ENCODE assay signal across 11 mouse cellular contexts in genomic region chr10:116890587-116890986, GRCm38 (mm10). TPM values are rescaled to one million over a fixed set of nuclear protein-coding genes. Genes with fewer than 3 reads are reported as not detected.
DNase-seq lines count a peak whose midpoint lies in the region; ATAC-seq and TF ChIP-seq lines count a peak whose summit lies in the region.
"Had no signal": no experiment of that assay in that cellular context is flagged by ENCODE, and none has a peak within 500 bp of the region (broad histone marks: within the 10 kb centered on the region; RNA-seq: fewer than 3 reads in every experiment).

No protein-coding gene starts in this region.

- 48% methylated on average over 5 of the region's 5 CpGs for WGBS in stomach, embryonic 15.5 days
- 49% methylated on average over 5 of the region's 5 CpGs for WGBS in stomach, postnatal 0 days
- WGBS in limb, embryonic 10.5 days: 59% methylated on average over 5 of the region's 5 CpGs
- 56% methylated on average over 5 of the region's 5 CpGs for WGBS in heart, embryonic 10.5 days

- ATAC-seq in stomach, embryonic 15.5 days (ENCODE audit: insufficient read depth, low FRiP score, low read depth): peak; percentile 43; the same call in 1 of the 2 replicates
- no peak for ATAC-seq in stomach, postnatal 0 days (ENCODE audit: low FRiP score, low TSS enrichment)
- ATAC-seq: intestine, embryonic 16.5 days had no signal

- no peak for TF ChIP-seq EP300 in stomach, postnatal 0 days (optimal IDR thresholded peaks at IDR 0.05)

- no peak for TF ChIP-seq CTCF in stomach, postnatal 0 days (IDR thresholded peaks at IDR 0.05; ENCODE audit: low read depth)

- no peak overlapping the region for H3K9ac ChIP-seq in stomach, embryonic 15.5 days
- no peak overlapping the region for H3K9ac ChIP-seq in stomach, postnatal 0 days (ENCODE audit: low read length)

- H3K4me2 ChIP-seq in stomach, embryonic 15.5 days: no peak overlapping the region
- H3K4me2 ChIP-seq in stomach, postnatal 0 days (replicated peaks; ENCODE audit: low read depth): no peak overlapping the region

- no peaks in the 10 kb centered on the region for H3K27me3 ChIP-seq in stomach, embryonic 15.5 days (replicated peaks)
- H3K27me3 ChIP-seq in stomach, postnatal 0 days (ENCODE audit: control insufficient read depth, insufficient read depth, low read length): no peaks in the 10 kb centered on the region
- no peaks in the 10 kb centered on the region for H3K27me3 ChIP-seq in limb, embryonic 10.5 days (ENCODE audit: low read depth, poor library complexity, severe bottlenecking)
- no peaks in the 10 kb centered on the region for H3K27me3 ChIP-seq in heart, embryonic 10.5 days (ENCODE audit: insufficient read depth, poor library complexity, severe bottlenecking)

- no peaks in the 10 kb centered on the region for H3K36me3 ChIP-seq in stomach, embryonic 15.5 days
- H3K36me3 ChIP-seq in stomach, postnatal 0 days (ENCODE audit: control insufficient read depth, insufficient read depth, low read length): no peaks in the 10 kb centered on the region
- no peaks in the 10 kb centered on the region for H3K36me3 ChIP-seq in limb, embryonic 10.5 days
- H3K36me3 ChIP-seq in heart, embryonic 10.5 days: no peaks in the 10 kb centered on the region

- no peaks in the 10 kb centered on the region for H3K9me3 ChIP-seq in stomach, embryonic 15.5 days
- no peaks in the 10 kb centered on the region for H3K9me3 ChIP-seq in stomach, postnatal 0 days (ENCODE audit: control insufficient read depth, low read length)
- no peaks in the 10 kb centered on the region for H3K9me3 ChIP-seq in limb, embryonic 10.5 days (replicated peaks)
- H3K9me3 ChIP-seq in heart, embryonic 10.5 days: no peaks in the 10 kb centered on the region

- peak; percentile 65 to 70 for DNase-seq in cerebellum, postnatal 10 days
- no peak for DNase-seq in cerebellum, adult 9-11 months
- no peak for DNase-seq in stomach, postnatal 0 days (ENCODE audit: low spot score)
- peak; percentile 37 for DNase-seq in limb, embryonic 10.5 days (ENCODE audit: low spot score)
- peak; percentile 29 for DNase-seq in retina, postnatal 1 day
- DNase-seq in thymus, postnatal 0 days (ENCODE audit: low spot score): no peak
- DNase-seq in heart, embryonic 10.5 days (ENCODE audit: low spot score): no peak
- DNase-seq: cerebellum, adult 9-10 months; gastrocnemius, postnatal 10 days had no signal

- H3K4me1 ChIP-seq in stomach, embryonic 15.5 days: no peaks in the 10 kb centered on the region
- no peaks in the 10 kb centered on the region for H3K4me1 ChIP-seq in stomach, postnatal 0 days (replicated peaks; ENCODE audit: control insufficient read depth, insufficient read depth)
- peaks cover 47% of the 10 kb centered on the region for H3K4me1 ChIP-seq in limb, embryonic 10.5 days
- H3K4me1 ChIP-seq in heart, embryonic 10.5 days: peaks cover 9% of the 10 kb centered on the region; the same call in 1 of the 2 replicates

- H3K4me3 ChIP-seq in stomach, embryonic 15.5 days (replicated peaks): no peak overlapping the region
- H3K4me3 ChIP-seq in stomach, postnatal 0 days (ENCODE audit: low read depth, low read length): no peak overlapping the region
- H3K4me3 ChIP-seq in limb, embryonic 10.5 days: no peak overlapping the region
- no peak overlapping the region for H3K4me3 ChIP-seq in heart, embryonic 10.5 days

- H3K27ac ChIP-seq in stomach, embryonic 15.5 days: no peak overlapping the region
- no peak overlapping the region for H3K27ac ChIP-seq in stomach, postnatal 0 days (replicated peaks)
- H3K27ac ChIP-seq in limb, embryonic 10.5 days: no peak overlapping the region
- no peak overlapping the region for H3K27ac ChIP-seq in heart, embryonic 10.5 days

RNA-seq across cellular contexts. Expression of gene Myrfl, which starts 6.1 kb away (rescaled TPM):
- polyA plus RNA-seq in stomach, embryonic 15.5 days (2015; fragmentation: Nextera tagmentation; extraction: Ambion mirVana): 1.2 and 1.3 TPM in 2 replicates
- polyA plus RNA-seq in stomach, postnatal 0 days (2015; fragmentation: Nextera tagmentation; extraction: Ambion mirVana): 0.02 TPM in 1 of 2 replicates, not detected in the other
- polyA plus RNA-seq in limb, embryonic 10.5 days (2016; fragmentation: Nextera tagmentation; extraction: Ambion mirVana): 0.04 TPM in 1 of 2 replicates, not detected in the other
- polyA plus RNA-seq in thymus, postnatal 0 days (2015; fragmentation: Nextera tagmentation; extraction: Ambion mirVana): 0.26 and 0.27 TPM in 2 replicates
- 0.33 and 0.49 TPM in 2 replicates for polyA plus RNA-seq in heart, embryonic 10.5 days (2016; fragmentation: Nextera tagmentation; extraction: Ambion mirVana)

RNA-seq across cellular contexts. Expression of gene Rab3ip, which starts 60.0 kb away (rescaled TPM):
- 24.6 and 25.2 TPM in 2 replicates for polyA plus RNA-seq in stomach, embryonic 15.5 days (2015; fragmentation: Nextera tagmentation; extraction: Ambion mirVana)
- polyA plus RNA-seq in stomach, postnatal 0 days (2015; fragmentation: Nextera tagmentation; extraction: Ambion mirVana): 13.5 and 14.4 TPM in 2 replicates
- 36.7 and 40.0 TPM in 2 replicates for polyA plus RNA-seq in limb, embryonic 10.5 days (2016; fragmentation: Nextera tagmentation; extraction: Ambion mirVana)
- polyA plus RNA-seq in thymus, postnatal 0 days (2015; fragmentation: Nextera tagmentation; extraction: Ambion mirVana): 20.6 and 22.5 TPM in 2 replicates
- polyA plus RNA-seq in heart, embryonic 10.5 days (2016; fragmentation: Nextera tagmentation; extraction: Ambion mirVana): 46.0 and 61.0 TPM in 2 replicates

Comparison
In these comparisons a context has a peak if more than half of its experiments do, and no peak if none do; other contexts are left out.
1. DNase-seq: peak in cerebellum, postnatal 10 days (2 of 2), limb, embryonic 10.5 days (single experiment) and retina, postnatal 1 day (single experiment); none in cerebellum, adult 9-11 months (single experiment), stomach, postnatal 0 days (single experiment), thymus, postnatal 0 days (single experiment) and heart, embryonic 10.5 days (single experiment).